Mouse (Mus musculus): ENCODE data around the gene Ceacam19.

GRCm38 (mm10) chr7:19864241-19864640 lies 23.5 kb downstream of the Ceacam19 start:
- TF ChIP-seq CEBPB (IDR thresholded peaks at IDR 0.05; ENCODE audit: low read depth) (no peak), CTCF (IDR thresholded peaks at IDR 0.05; ENCODE audit: control insufficient read depth, insufficient read depth, insufficient read length) (no peak), USF1 (IDR thresholded peaks at IDR 0.05; ENCODE audit: low read depth) (no peak), MAX (IDR thresholded peaks at IDR 0.05) (no peak), MYOG (IDR thresholded peaks at IDR 0.05; ENCODE audit: control insufficient read depth, extremely low read depth, insufficient read length) (no peak), MYOD1 (IDR thresholded peaks at IDR 0.05; ENCODE audit: control insufficient read depth, insufficient read length, low read depth) (no peak), FOSL1 (IDR thresholded peaks at IDR 0.05; ENCODE audit: insufficient read depth, low read length, poor library complexity, severe bottlenecking) (no peak)
